Mouse (Mus musculus): ENCODE data around the gene Glcci1. TPM values are rescaled to one million over a fixed set of nuclear protein-coding genes. Genes with fewer than 3 reads are reported as not detected.

The Glcci1 gene
- total and polyA plus RNA-seq, 3 experiments = 1.8 to 31.1 (median 7.9) TPM

- no peaks in the 10 kb centered on the region for H3K9me3 ChIP-seq (replicated peaks; ENCODE audit: insufficient read depth, low read length)
- peak overlapping the region; percentile 90 to 98 for H3K4me3 ChIP-seq (ENCODE audit: control insufficient read depth in 1 of 2, insufficient read depth in 1 of 2, low read depth in 2 of 2, low read length in 2 of 2)
- H3K36me3 ChIP-seq (ENCODE audit: control insufficient read depth in 1 of 2, insufficient read depth in 2 of 2, low read length in 2 of 2) = peaks cover 0 to 21% of the 10 kb centered on the region in 2 experiments; a peak in 2 of 4 replicates
- H3K9ac ChIP-seq (ENCODE audit: control insufficient read depth, low read depth, low read length, poor library complexity, severe bottlenecking) = peak overlapping the region; percentile 81
- peak overlapping the region; percentile 57 for H3K27ac ChIP-seq (ENCODE audit: control insufficient read depth, low read depth, low read length)
- peak; percentile 99 for DNase-seq (ENCODE audit: low read depth, low spot score)
- peaks cover 24% of the 10 kb centered on the region for H3K79me2 ChIP-seq (ENCODE audit: control insufficient read depth, insufficient read depth, low read length, poor library complexity)
- H3K4me1 ChIP-seq (ENCODE audit: control insufficient read depth in 1 of 2, insufficient read depth in 2 of 2, low read length in 2 of 2) = peaks cover 12 to 14% of the 10 kb centered on the region in 2 experiments
- no peaks in the 10 kb centered on the region for H3K27me3 ChIP-seq (ENCODE audit: control insufficient read depth in 1 of 2, insufficient read depth in 2 of 2, low read length in 2 of 2)
- TF ChIP-seq EP300 (IDR thresholded peaks at IDR 0.05; ENCODE audit: low read depth in 1 of 2, low read length in 2 of 2) = no peak
- no peak for TF ChIP-seq JUND (IDR thresholded peaks at IDR 0.05; ENCODE audit: low read depth, low read length)
- TF ChIP-seq ZMIZ1 (IDR thresholded peaks at IDR 0.05; ENCODE audit: low read depth, low read length) = peak; percentile 76
- no peak for TF ChIP-seq E2F4 (IDR thresholded peaks at IDR 0.05; ENCODE audit: borderline replicate concordance, low read depth, low read length)
- no peak for TF ChIP-seq SMC3 (IDR thresholded peaks at IDR 0.05; ENCODE audit: low read depth, low read length)
- no peak for TF ChIP-seq ELF1 (IDR thresholded peaks at IDR 0.05; ENCODE audit: low read depth, low read length)
- TF ChIP-seq MAZ (IDR thresholded peaks at IDR 0.05; ENCODE audit: low read depth, low read length) = no peak
- TF ChIP-seq NELFE (IDR thresholded peaks at IDR 0.05; ENCODE audit: low read depth, low read length) = peak; percentile 76
- TF ChIP-seq CTCF (IDR thresholded peaks at IDR 0.05 in 2 of 3, conservative IDR thresholded peaks at IDR 0.05 in 1 of 3; ENCODE audit: control insufficient read depth in 1 of 3, insufficient read depth in 1 of 3, low read depth in 2 of 3, low read length in 3 of 3, poor library complexity in 1 of 3, severe bottlenecking in 1 of 3) = no peak
- no peak for TF ChIP-seq UBTF (IDR thresholded peaks at IDR 0.05; ENCODE audit: borderline replicate concordance, insufficient read depth, low read depth, low read length)
- TF ChIP-seq TCF12 (IDR thresholded peaks at IDR 0.05; ENCODE audit: low read depth, low read length) = peak; percentile 34; the same call in 1 of the 2 replicates
- no peak for TF ChIP-seq USF2 (IDR thresholded peaks at IDR 0.05; ENCODE audit: borderline replicate concordance in 1 of 2, insufficient read depth in 1 of 2, low read depth in 1 of 2, low read length in 2 of 2)
- no peak for TF ChIP-seq ZNF384 (IDR thresholded peaks at IDR 0.05; ENCODE audit: low read depth, low read length)
- TF ChIP-seq MYB (IDR thresholded peaks at IDR 0.05; ENCODE audit: low read depth, low read length) = no peak
- TF ChIP-seq GABPA (IDR thresholded peaks at IDR 0.05; ENCODE audit: low read depth, low read length) = no peak
- TF ChIP-seq TAL1 (IDR thresholded peaks at IDR 0.05; ENCODE audit: low read length) = no peak
- no peak for TF ChIP-seq ZC3H11A (IDR thresholded peaks at IDR 0.05; ENCODE audit: low read depth, low read length)
- TF ChIP-seq USF1 (IDR thresholded peaks at IDR 0.05; ENCODE audit: low read depth, low read length) = no peak
- TF ChIP-seq RCOR1 (IDR thresholded peaks at IDR 0.05; ENCODE audit: low read depth, low read length) = no peak
- peak; percentile 44; the same call in 1 of the 2 replicates for TF ChIP-seq NRF1 (IDR thresholded peaks at IDR 0.05; ENCODE audit: insufficient read depth, low read depth, low read length, poor library complexity, severe bottlenecking)
- no peak for TF ChIP-seq ETS1 (IDR thresholded peaks at IDR 0.05; ENCODE audit: low read depth, low read length)
- TF ChIP-seq MXI1 (IDR thresholded peaks at IDR 0.05; ENCODE audit: low read depth, low read length) = 0 out of 2 replicates have a peak, but pooled peaks have one; percentile 29
- peak; percentile 70 for TF ChIP-seq TBP (IDR thresholded peaks at IDR 0.05; ENCODE audit: low read depth, low read length)
- peak; percentile 19 for TF ChIP-seq MAX (IDR thresholded peaks at IDR 0.05; ENCODE audit: low read length)
- no peak for TF ChIP-seq CHD1 (IDR thresholded peaks at IDR 0.05; ENCODE audit: low read depth, low read length)
- no peak for TF ChIP-seq MAFK (IDR thresholded peaks at IDR 0.05; ENCODE audit: borderline replicate concordance, low read depth, low read length)
- TF ChIP-seq SIN3A (IDR thresholded peaks at IDR 0.05; ENCODE audit: low read length) = 0 out of 2 replicates have a peak, but pooled peaks have one; percentile 31
- no peak for TF ChIP-seq KAT2A (conservative IDR thresholded peaks at IDR 0.05; ENCODE audit: low read depth, low read length)
- peak; percentile 64; the same call in 1 of the 2 replicates for TF ChIP-seq POLR2AphosphoS2 (IDR thresholded peaks at IDR 0.05; ENCODE audit: low read length)
- peak; percentile 57 for TF ChIP-seq HCFC1 (IDR thresholded peaks at IDR 0.05; ENCODE audit: low read depth, low read length)
- no peak for TF ChIP-seq RAD21 (IDR thresholded peaks at IDR 0.05; ENCODE audit: low read depth, low read length)
- no peak for TF ChIP-seq MEF2A (IDR thresholded peaks at IDR 0.05; ENCODE audit: extremely low read depth, insufficient replicate concordance, low read depth, low read length, poor library complexity, severe bottlenecking)
- no peak for TF ChIP-seq ZKSCAN1 (IDR thresholded peaks at IDR 0.05; ENCODE audit: low read depth, low read length)
- TF ChIP-seq POLR2A (IDR thresholded peaks at IDR 0.05; ENCODE audit: control insufficient read depth in 1 of 2, insufficient read depth in 1 of 2, low read depth in 1 of 2, low read length in 2 of 2, poor library complexity in 1 of 2) = peak; percentile 62 to 76; a peak in 3 of 4 replicates
- TF ChIP-seq GATA1 (IDR thresholded peaks at IDR 0.05; ENCODE audit: low read depth, low read length) = no peak
- TF ChIP-seq CHD2 (IDR thresholded peaks at IDR 0.05; ENCODE audit: low read length) = peak; percentile 59
- TF ChIP-seq BHLHE40 (IDR thresholded peaks at IDR 0.05; ENCODE audit: borderline replicate concordance, low read depth, low read length) = no peak
Observed at GRCm38 (mm10) chr6:8508883-8509536, 390 bp upstream of the Glcci1 start.

Data from MEL (cell line).